Mouse (Mus musculus): ENCODE measurements around the gene Pdlim1. TPM values are rescaled to one million over a fixed set of nuclear protein-coding genes. Genes with fewer than 3 reads are reported as not detected.
"Not testable (repeated sequence)": the region's sequence is repeated elsewhere in the genome, so short reads cannot be mapped to it uniquely, and the experiment has no call there.

Gene Pdlim1
- polyA plus RNA-seq, 2 experiments from 2014 or later = 169 to 193 TPM

- ATAC-seq = no peak
Measured at GRCm38 (mm10) chr19:40240360-40240759, 31.3 kb downstream of the Pdlim1 start.

- ATAC-seq = peak; percentile 40
Measured at GRCm38 (mm10) chr19:40238175-40238850, 33.3 kb downstream of the Pdlim1 start.

DNA sequence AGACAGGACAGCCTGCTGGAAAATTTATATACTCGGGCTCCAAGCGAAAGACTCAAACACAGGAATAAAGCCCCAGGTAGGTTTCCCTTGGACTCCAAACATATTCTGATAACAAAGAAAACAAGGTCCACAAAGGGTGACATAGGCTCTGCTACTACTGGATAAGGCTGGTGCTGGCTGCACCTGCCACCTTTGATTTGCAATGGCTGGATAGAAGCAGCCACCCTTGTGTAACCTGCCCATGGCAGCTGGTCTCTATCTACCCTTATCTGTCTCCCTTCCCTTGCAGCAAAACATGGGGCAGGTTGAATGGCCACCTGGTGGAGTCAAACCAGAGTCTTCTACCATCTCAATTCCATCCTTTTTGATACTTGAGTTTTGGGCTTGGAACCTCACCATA is 39.1 kb downstream of the Pdlim1 start:
- ATAC-seq = no peak

DNA sequence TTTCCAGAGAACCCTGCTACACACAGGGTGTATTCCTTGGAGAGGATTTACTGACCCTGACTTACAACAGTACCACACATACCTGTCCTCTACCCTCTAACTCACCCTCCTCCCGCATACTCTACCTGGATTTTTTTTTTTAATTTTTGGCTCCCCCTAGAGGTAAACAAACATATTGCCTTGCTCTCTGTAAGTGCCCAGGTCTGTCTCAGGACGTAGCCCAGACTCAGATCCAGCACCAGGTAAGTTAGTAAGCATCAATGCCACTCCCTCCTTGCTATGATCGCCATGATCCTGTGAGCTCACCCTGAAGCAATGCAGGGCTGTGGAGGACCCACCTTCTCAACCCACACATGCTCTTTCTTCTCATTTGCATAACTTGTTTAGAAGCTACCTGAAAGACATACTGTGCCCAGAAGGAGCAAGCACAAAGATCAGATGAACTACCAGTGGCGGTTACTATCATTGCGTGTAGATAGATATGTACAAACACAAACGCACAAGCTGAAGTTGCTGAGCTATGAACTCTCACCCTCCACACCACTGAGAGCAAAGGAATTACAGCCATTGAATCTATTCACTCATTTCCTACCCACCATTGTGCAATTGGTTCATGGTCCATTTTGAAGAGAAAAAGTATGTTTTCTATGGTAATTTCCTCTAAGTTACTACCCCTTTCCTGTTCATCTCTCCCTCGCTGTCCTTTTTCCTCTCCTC is 39.7 kb downstream of the Pdlim1 start:
- ATAC-seq = no peak

DNA sequence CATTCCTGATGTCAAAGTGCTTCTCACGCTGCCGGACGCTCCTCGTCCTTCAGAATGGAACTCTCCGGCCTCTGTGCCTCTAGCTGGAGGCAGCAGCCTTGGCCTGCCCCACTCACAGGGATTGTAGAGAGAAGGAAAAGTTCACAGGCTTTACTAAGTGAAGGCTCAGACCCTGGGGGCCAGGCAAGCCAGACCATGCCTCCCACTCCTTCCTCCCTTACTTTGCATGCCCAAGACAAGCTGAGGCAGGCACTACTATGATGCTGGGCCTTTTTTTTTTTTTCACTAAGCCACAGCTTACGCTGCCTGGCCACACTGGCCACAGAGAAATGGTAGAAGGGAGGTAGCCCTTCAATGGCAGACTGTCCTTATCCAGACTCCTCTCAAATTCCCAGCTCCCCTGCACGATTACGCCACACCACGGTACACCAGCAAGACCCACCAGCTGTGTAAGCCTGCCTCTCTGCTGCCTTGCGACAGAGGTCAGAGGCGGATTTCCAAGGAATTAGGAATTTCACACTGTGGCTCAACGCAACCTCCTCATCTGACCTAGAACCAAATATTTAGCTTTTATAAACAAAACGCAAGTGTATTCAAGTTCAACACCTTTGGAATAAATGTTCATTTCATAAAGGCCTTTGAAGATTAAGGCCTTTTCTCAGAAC is 40.4 kb downstream of the Pdlim1 start:
- no peak for ATAC-seq

DNA sequence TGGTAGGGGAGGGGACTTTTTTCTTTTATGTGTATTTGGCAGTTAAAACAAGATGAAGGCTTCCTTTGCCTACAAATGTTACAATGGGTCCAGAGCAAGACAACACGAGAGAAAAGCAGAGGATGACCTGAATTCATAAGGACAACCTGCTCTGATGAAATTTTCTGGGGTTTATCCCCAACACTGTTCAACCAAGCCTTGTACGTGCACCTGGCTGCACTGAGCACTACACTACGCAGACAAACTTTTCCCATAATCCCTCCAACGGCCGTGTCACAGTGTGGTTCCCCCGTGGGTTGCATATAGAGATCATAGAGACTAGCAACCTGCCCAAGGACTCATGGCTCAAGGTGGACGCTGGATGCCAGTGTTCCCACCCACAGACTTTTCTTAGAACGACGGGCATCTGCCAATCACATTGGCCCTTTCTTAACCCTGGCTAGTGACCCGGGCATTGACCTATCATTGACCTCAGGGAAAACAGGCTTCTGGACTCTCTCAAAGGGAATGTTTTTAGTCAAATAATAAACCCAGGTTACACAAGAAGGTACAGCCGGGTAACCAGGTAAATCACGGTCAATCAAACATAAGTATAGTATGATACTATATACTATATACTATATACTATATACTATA is 45.0 kb downstream of the Pdlim1 start:
- no peak for ATAC-seq

GRCm38 (mm10) chr19:40225761-40226110 is 45.9 kb downstream of the Pdlim1 start:
- ATAC-seq = no peak

DNA sequence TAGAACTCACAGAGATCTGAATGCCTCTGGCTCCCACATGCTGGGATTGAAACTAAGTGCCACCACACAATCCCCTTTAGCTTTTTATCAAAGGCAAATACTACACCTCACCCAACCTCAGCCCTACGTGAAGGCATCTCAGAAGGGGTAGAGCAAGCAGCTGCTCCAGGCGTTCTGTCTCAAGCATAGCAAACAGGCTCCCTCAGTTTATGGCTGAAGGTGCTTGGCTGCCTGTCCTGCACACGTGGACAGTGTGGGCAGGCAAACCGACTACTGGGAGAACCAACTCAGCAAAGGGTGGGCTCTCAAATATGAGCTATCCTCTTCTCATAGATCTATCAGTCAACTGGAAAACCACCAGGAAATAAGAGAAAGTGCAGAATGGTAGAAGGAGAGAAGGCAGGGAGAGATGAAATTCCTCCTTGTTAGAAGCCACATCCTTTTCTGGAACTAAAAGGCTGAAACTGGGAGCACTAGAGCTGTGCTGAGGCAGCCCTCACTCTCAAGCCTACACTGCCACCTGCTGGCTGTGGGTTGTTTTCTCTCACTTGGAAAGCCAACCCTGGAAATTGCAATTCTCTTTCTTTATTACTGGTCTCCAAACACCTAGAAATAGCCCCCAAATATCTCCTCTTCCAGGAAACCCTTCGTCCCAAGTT is 46.4 kb downstream of the Pdlim1 start:
- peak; percentile 40 for ATAC-seq

DNA sequence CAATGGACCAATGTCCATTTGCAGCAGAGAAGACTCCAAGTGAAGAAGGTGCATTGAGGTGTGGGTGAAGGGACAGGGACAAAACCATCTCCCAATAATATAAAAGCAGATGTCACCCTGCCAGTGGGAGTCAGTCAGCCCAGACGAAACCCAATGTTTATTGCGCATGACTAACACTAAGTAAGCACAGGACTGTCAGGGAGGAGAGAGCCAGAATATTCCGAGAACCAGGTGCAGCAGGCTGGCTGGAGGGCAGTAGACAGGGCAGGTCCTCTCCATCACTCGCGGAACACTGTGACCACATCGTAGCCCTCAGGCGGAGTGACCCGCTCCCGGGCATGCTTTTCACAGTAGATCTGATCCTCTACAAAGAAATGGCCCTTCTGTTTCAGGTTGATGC is 49.3 kb downstream of the Pdlim1 start:
- ATAC-seq = not testable (repeated sequence)

GRCm38 (mm10) chr19:40220878-40221277 is 50.8 kb downstream of the Pdlim1 start:
- no peak for ATAC-seq

- not testable (repeated sequence) for ATAC-seq
Measured at GRCm38 (mm10) chr19:40202947-40203346, 68.7 kb downstream of the Pdlim1 start.

- ATAC-seq = no peak
Measured at GRCm38 (mm10) chr19:40190596-40190995, 81.0 kb downstream of the Pdlim1 start.

- ATAC-seq = no peak
Measured at GRCm38 (mm10) chr19:40187160-40187559, 84.5 kb downstream of the Pdlim1 start, which contains the start of gene Cyp2c70. TSS of gene Cyp2c70 (minus strand) at chr19:40187333.

GRCm38 (mm10) chr19:40183600-40183999 is 88.0 kb downstream of the Pdlim1 start:
- no peak for ATAC-seq

DNA sequence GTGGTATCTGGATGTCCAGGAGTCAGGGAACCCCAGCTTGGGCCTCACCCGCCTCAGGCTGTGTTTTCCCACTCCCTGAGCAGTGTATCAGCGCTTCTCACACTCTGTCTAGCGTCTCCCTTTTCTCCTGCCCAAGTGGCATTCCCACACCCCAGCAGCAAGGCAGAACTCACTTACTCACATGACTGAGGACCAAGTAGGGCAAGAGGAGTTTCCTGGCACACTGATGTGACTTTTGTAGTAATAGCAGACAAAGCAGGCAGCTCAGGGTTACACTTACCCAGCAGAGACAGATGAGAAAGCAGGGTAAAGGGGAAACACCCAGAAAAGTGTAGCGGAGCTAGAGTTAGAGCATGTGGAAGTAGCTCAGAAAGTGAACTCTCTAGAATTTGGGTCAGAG is 93.3 kb downstream of the Pdlim1 start:
- no peak for ATAC-seq

Other genes starting within 250 kb of the Pdlim1 start
- gene Cyp2c54, start 198.0 kb downstream of the Pdlim1 start, polyA plus RNA-seq (2017; shearing (Covaris generic)) = not detected
- not detected for gene Cyp2c50, start 182.2 kb downstream of the Pdlim1 start, polyA plus RNA-seq (2017; shearing (Covaris generic))
- not detected for gene Cyp2c70, start 84.5 kb downstream of the Pdlim1 start, polyA plus RNA-seq (2017; shearing (Covaris generic))
- 10 to 100 TPM; 14.0 to 15.7 TPM for gene Sorbs1, start 241.9 kb upstream of the Pdlim1 start, polyA plus RNA-seq (2017; shearing (Covaris generic))